Mouse (Mus musculus): ENCODE measurements at regions not wholly inside any gene's neighbourhood (a gene's known extent, or its start where the extent isn't known, plus 50 kb on each side); places are given as distances from the start of the nearest gene placed in this dataset.

DNA sequence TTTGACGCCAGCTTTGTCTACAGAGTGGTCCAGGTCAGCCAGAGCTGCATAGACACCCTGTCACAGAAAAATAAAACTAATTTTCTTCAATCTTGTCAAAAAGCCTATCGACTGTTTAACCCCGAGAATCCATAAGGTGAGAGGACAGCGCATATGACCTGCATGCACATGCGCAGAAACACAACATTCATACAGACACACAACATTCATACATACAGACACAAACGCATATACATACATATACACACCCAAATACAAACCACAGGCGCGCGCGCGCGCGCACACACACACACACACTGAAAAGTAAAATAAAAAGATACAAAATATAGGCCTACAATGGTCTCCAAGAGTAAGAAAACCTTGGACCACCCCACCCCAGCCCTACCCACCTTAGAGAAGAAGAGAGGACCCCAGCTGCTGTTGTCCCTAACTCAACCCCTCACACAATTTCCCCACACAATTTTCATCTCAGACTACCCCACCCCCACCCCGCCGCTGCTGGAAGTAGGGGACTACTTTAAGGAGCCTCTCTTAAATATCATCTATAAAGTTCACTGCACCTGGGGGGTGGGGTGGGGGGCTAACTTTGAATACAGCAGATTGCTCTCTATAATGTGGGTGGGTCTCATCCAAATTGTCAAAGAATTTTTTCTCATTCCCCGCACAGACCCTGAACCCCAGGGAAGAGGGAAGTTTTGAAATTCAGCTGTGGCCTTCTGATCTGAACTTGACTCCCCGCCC, 52.2 kb upstream of the Chd2 start:
- DNase-seq (ENCODE audit: extremely low spot score, low read depth, low spot score) = no peak

DNA sequence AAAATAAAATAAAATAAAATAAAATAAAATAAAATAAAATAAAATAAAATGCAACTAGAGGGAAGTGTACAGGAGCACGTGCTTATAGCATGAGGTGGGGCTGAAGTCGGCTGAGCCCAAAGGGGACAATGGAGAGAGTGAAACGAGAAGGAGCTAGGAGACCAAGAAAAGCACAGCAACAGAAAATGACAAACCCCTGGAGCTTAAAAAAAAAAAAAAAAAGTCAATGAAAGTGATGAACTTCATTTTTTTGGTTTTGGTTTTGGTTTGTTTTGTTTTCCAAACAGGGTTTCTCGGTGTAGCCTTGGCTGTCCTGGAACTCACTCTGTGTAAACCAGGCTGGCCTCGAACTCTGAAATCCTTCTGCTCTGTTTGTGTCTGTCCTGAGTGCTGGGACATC, 51.2 kb upstream of the Chd2 start:
- DNase-seq (ENCODE audit: extremely low spot score, low read depth, low spot score) = no peak

Measured in hindlimb bud, embryonic 11.5 days (tissue).